In genomic region chr17:81291829-81292228, GRCm38 (mm10) we compare ENCODE assay signal across 16 mouse cellular contexts.
"Had no signal": no experiment of that assay in that cellular context is flagged by ENCODE, and none has a peak within 500 bp of the region (broad histone marks: within the 10 kb centered on the region; RNA-seq: fewer than 3 reads in every experiment).

No protein-coding gene starts in this region.

- H3K4me1 ChIP-seq: neural tube, embryonic 13.5 days; neural tube, embryonic 15.5 days; stomach, embryonic 15.5 days had no signal

- H3K36me3 ChIP-seq: neural tube, embryonic 13.5 days; neural tube, embryonic 15.5 days; stomach, embryonic 15.5 days had no signal

- H3K4me2 ChIP-seq: neural tube, embryonic 13.5 days; neural tube, embryonic 15.5 days; stomach, embryonic 15.5 days had no signal

- H3K9me3 ChIP-seq: neural tube, embryonic 13.5 days; neural tube, embryonic 15.5 days; stomach, embryonic 15.5 days had no signal

- DNase-seq: retina, postnatal 1 day; right cerebral cortex, adult 18-20 months; right cerebral cortex, postnatal 14 days; right cerebral cortex, postnatal 25 days; right cerebral cortex, postnatal 4 days; spleen, adult 18-20 months; thymus, adult 18-20 months; thymus, adult 2 months; thymus, postnatal 14 days; thymus, postnatal 25 days; thymus, postnatal 36 days; thymus, postnatal 4 days had no signal

- H3K9ac ChIP-seq: neural tube, embryonic 13.5 days; neural tube, embryonic 15.5 days; stomach, embryonic 15.5 days had no signal

- H3K27me3 ChIP-seq: neural tube, embryonic 13.5 days; neural tube, embryonic 15.5 days; stomach, embryonic 15.5 days had no signal

- H3K4me3 ChIP-seq: neural tube, embryonic 13.5 days; neural tube, embryonic 15.5 days; stomach, embryonic 15.5 days had no signal

- H3K27ac ChIP-seq: neural tube, embryonic 13.5 days; neural tube, embryonic 15.5 days; stomach, embryonic 15.5 days; stomach, postnatal 0 days had no signal
